Mouse (Mus musculus) CH12F3 (cell line): ENCODE results near the gene Tmem33.

Source experiments
- in situ Hi-C: fragments of 300-500 bp; cut with MboI; formaldehyde crosslinking; loops from 2 replicates; pipeline ENCODE4 v1.14.3; 2020; ENCODE audit warnings: low sequenced_read_pairs

The Tmem33 gene

GRCm38 (mm10) chr5:67255664-67256063 is 4.7 kb upstream of the Tmem33 start:
- in situ Hi-C loops = no loop called here

DNA sequence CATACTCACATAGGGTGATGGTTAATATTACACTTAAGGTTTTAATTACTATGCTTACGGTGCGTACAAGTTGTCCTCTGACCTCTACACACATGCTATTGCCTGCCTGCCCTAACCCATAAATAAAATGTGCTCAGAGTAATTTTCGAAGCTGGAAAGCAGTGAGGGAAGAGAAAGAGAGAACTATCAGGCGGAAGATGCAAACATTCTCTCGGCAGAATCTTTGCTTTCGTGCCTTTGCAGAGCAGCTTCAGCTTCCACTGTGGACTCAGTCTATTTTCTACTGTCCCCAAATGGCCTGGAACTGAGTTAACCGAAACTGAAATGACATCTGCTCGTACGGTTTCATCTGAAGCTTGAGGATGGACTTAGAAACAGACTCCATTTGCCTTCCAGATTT is 1.9 kb upstream of the Tmem33 start:
- in situ Hi-C loops = no loop called here

- in situ Hi-C loops = no loop called here
These were observed 220 bp upstream of the Tmem33 start for GRCm38 (mm10) chr5:67260159-67260530.

DNA sequence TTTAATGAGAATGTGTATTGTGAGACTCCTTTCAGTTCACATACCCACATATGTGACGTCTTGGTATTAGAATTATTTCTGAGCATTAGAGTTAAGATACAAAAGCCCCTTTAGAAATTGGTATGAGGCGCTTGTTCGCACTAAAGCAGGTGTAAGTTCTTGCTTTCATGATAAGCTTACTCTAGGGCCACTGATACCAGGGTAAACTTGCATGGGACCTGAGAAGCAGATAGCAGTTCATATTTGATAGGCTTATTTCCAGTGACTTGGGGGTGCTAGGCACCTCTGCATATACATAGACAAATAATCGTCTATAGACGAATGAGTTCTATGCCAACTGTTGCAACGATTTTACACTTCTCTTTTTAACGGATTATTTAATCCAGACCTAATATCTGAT is 2.6 kb downstream of the Tmem33 start:
- in situ Hi-C loops = no loop called here

GRCm38 (mm10) chr5:67266106-67266505 is 5.7 kb downstream of the Tmem33 start:
- in situ Hi-C loops = no loop called here

GRCm38 (mm10) chr5:67269309-67269708 is 8.9 kb downstream of the Tmem33 start:
- in situ Hi-C loops = no loop called here

GRCm38 (mm10) chr5:67279407-67279806 is 19.0 kb downstream of the Tmem33 start:
- in situ Hi-C loops = no loop called here

DNA sequence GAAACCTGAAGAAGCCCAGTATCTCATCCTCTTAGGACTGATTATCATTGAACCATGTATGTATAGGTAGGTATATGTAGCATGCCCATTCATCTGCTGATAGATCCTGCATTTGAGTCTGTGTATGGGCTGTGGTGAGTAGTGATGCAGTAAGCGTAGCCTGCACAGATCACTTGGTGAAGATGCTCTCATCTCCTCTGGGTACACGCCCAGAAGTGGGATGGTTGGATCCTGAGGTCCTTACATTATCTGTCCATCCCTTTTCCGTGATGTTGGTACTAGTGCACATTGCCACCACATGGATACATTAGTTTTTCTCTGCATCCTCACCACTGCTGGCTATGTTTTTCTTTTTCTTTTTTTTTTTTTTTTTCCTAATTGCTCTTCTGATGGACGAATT is 19.5 kb downstream of the Tmem33 start:
- in situ Hi-C loops = no loop called here

- in situ Hi-C loops = no loop called here
These were observed 20.0 kb downstream of the Tmem33 start for GRCm38 (mm10) chr5:67280400-67280799.

GRCm38 (mm10) chr5:67295029-67295428 is 34.7 kb downstream of the Tmem33 start:
- in situ Hi-C loops = no loop called here

GRCm38 (mm10) chr5:67295682-67296081 is 35.3 kb downstream of the Tmem33 start:
- in situ Hi-C loops = no loop called here

GRCm38 (mm10) chr5:67296171-67296570 is 35.8 kb downstream of the Tmem33 start:
- in situ Hi-C loops = no loop called here

- in situ Hi-C loops = no loop called here
These were observed 36.9 kb downstream of the Tmem33 start for GRCm38 (mm10) chr5:67297026-67297813.

GRCm38 (mm10) chr5:67299847-67300412 is 39.6 kb downstream of the Tmem33 start:
- in situ Hi-C loops = no loop called here

- in situ Hi-C loops = no loop called here
These were observed 40.7 kb downstream of the Tmem33 start for GRCm38 (mm10) chr5:67300926-67301597.

GRCm38 (mm10) chr5:67301722-67302331 is 41.5 kb downstream of the Tmem33 start:
- in situ Hi-C loops = no loop called here

DNA sequence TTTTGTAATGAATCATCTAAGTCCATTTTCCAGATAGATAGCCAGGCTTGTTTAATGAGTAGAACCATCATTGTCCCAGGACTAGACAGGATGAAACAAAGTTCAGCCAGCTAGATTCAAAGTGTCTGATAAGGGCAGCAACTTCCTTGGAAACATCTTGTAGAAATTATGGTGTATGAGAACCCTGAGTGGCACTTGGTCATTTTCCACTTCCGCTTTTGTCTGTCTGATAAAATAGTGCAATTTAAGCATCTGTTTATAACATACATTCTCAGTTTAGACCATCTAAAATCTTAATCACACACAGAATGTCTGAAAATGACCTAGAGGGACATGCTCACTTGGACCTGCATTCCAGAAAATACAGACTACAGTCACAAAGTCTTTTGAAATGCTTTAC is 43.5 kb downstream of the Tmem33 start:
- in situ Hi-C loops = no loop called here

DNA sequence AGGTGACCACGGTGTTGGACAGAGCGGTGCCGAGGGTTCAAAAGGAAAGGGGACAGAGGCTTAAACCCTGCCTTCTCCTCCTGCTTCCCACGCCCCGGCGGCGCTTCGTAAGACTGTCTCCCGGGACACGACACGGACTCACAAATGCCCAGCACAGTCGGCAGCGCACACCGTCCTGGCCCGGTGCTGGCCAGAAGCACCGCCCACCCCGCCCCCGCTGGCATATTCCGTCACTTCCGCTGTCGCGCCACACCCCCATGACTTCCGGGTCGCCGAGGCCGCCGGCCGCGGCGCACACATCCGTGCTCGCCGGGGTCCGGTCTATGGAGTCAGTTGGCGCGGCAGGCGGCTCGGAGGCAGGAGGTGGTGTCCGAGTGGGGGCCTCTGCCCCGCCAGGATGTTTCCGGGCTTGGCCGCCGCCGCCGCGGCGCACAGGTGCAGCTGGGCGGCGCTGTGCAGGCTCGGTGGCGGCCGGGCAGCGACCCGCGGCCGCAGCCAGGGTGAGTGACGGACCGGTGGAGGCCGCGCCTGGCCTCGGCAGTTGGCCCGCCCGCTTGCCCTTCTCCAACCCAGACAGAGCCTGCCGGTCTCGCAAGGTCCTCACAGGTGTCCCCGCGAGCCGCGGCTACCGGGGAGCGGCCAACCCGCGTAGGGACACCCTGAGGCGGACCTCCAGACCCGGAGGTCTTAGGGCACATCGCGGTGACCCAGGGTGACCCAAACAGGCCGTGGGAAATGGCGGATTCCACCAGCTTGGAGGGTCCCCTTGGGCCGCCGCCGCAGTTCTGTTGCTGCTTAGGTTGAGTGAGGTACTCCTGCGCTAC is 46.5 kb downstream of the Tmem33 start, which contains the start of gene Slc30a9:
Gene Slc30a9, plus strand, starts transcription at position 258 of the 824 bp plus-strand sequence.
- in situ Hi-C loops = no loop called here

DNA sequence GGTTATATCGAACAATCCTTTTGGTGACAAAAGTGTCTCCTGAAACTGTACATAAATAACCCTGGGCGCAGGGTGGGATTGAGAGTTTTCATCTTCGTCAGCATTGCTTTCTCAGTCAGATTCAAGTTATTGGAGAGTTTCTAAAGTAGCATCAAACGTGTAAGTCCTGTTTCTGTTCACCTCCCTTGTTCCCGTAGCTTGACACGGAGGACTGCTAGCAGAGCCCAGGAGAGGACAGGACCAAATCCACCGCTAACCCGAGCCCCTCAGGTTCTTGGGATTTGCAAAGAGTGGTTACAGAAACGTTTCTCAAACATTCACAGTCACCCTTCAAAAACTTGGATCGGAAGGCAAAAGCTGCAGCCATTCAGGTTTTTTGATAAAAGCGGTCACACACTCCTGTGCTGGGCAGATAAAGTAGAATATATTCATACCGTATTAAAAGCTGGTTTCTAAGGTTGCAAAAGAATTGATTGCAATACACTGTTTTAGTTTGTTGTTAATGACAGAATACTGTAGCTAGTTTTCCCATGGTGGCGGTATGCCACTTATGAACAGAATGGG is 47.4 kb downstream of the Tmem33 start:
- in situ Hi-C loops = no loop called here

DNA sequence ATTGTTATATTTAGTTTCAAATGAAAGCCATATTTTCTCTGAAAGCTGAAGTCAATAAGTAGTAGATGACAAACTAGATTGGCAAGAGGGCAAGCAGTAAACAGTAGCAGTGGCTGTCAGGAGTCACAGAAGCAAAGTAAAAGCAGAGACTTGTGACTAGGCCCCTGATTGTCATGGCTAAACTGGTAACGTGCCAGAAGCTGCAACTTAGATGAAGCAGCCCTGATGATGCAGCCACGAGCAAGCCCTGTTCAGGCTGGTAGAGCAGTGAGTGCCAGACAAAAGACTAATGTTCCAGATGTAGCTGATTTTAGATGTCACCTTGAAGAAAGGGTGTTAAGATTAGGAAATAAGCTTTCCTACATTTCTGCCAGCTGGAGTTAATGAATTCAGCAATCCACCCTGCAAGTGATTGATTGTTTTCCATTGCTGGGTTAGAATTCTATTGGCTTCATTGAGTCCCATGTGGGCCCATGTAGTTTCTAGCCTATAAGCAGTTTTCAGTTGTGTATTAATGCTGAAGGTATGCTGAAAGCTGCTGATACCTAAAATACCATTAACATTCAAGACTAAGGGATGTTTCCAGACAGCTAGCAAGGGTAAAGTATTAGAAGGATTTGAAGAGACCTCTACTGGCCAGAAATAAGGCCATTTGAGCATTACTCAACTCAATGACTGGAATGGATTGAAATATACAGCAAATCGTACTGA is 51.6 kb downstream of the Tmem33 start:
- in situ Hi-C loops = no loop called here
